Mouse (Mus musculus): ENCODE data around the gene Sac3d1. TPM values are rescaled to one million over a fixed set of nuclear protein-coding genes. Genes with fewer than 3 reads are reported as not detected.

The Sac3d1 gene
- polyA plus RNA-seq, 1 experiment from 2014 or later = 58.8 TPM

DNA sequence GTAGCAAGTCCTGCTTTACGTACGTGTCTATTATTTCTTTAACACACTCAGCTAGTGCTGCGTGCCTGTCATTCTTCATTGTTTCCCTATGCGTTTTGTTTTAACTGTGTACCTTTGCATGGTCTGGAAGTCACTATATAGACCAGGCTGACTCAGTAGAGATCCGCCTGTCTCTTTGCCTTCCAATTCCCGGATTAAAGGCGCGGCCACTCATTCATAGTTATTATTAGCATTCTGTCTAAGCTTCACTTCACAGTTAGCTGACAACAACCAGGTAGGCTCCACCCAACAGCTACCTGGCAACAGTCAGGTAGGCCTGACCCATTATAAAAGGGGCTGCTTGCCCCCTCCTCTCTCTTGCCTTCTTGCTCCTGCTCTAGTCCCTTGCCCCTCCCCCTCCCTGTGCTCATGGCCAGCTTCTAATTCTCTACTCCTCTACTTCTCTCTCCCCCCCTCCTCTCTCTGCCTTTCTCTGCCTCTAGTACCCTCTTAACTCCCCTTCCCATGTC lies 281 bp upstream of the Sac3d1 start:
- Histone ChIP-seq H3K27me3 (no peaks in the 10 kb centered on the region), H3K4me3 (replicated peaks) (peak overlapping the region; percentile 91), H3K36me3 (peaks cover 49% of the 10 kb centered on the region), H3K27ac (peak overlapping the region; percentile 97), H3K9ac (replicated peaks) (peak overlapping the region; percentile 88), H3K9me3 (no peaks in the 10 kb centered on the region), H3K4me2 (peak overlapping the region; percentile 88), H3K4me1 (replicated peaks) (peaks cover 29% of the 10 kb centered on the region)
- peak; percentile 12; the same call in 1 of the 2 replicates for ATAC-seq (ENCODE audit: insufficient number of reproducible peaks, insufficient read depth, low FRiP score, low TSS enrichment, low read depth)
- 4% methylated on average over 8 of the region's 8 CpGs for WGBS

DNA sequence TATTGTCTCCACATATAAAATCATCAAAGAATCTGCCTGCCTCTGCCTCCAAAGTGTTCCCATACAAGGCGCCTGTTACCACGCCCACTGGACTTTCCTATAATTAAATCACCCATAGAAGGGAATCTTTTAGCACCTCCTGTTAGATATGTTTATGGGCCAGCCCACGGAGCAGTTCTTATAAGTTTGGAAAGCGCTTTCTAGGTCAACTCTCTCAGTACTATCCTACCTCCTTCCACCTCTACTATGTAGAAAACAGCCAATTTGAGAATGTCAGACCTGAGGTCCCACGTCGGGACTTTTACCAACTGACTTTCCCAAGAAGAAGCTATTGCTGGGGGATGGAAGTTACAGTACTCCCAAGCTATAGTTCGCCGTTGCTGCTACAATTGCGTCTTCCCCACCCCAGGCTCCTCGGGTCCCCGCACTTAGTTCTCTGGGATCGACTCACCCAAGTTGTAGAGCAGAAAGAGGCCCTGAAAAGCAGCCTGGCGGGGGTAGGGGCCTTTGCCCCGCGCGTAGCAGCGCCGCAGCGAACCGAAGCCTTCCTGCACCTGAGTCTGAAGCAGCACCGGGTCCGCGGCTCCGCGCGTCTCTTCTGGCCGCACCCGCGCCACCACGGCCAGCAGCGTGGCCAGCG lies 984 bp downstream of the Sac3d1 start:
- WGBS = 4% methylated on average over 32 of the region's 32 CpGs

DNA sequence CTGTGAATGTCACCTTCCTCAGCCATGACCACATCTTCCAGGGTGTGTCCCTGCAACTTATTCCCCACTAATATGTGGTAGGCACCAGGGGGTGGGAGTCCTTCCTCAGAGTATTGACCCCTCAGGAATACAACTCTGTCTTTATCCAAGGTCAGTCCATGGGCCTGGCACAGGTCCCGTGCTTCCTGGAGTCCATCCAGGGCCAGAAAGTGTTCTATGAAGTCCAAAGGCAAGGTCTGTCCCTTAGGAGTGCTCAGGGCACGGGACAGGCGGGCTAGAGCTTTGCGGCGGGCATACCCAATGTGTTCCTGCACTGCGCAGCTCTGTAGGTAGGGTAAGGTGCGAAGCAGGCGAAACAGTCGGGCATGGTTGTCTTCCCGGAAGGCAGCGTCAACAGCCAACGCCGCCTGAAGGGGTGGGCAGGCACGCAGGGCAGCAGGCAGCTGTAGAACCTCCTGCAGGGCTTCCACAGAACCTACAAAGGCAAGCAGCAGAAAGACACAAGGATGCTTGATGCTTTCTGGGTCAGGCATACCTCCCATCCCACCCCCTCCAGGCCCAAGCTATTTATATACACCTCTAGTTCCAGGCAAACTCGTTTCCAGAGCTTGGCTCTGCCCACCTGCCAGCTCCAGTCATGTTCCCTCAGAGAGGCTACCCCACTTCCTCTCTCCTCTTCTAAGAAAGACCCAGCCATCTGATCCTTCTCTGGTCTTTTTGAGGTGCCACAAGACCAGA lies 2.2 kb downstream of the Sac3d1 start:
- ATAC-seq (ENCODE audit: insufficient number of reproducible peaks, insufficient read depth, low FRiP score, low TSS enrichment, low read depth) = no peak
- H3K9me3 ChIP-seq = no peaks in the 10 kb centered on the region
- H3K9ac ChIP-seq (replicated peaks) = 0 out of 2 replicates have a peak overlapping the region, but pooled peaks have one; percentile 18
- H3K4me2 ChIP-seq = no peak overlapping the region; the same call in 1 of the 2 replicates
- H3K4me1 ChIP-seq (replicated peaks) = peaks cover 21% of the 10 kb centered on the region
- no peaks in the 10 kb centered on the region for H3K27me3 ChIP-seq
- H3K4me3 ChIP-seq (replicated peaks) = no peak overlapping the region
- no peak overlapping the region for H3K27ac ChIP-seq
- 90% methylated on average over 15 of the region's 15 CpGs for WGBS
- peaks cover 54% of the 10 kb centered on the region for H3K36me3 ChIP-seq

More for the DNA sequence above, 984 bp downstream of the Sac3d1 start:
- H3K4me3 ChIP-seq (replicated peaks) = peak overlapping the region; percentile 91
- peak overlapping the region; percentile 88 for H3K9ac ChIP-seq (replicated peaks)
- peak overlapping the region; percentile 97 for H3K27ac ChIP-seq
- no peak for ATAC-seq (ENCODE audit: insufficient number of reproducible peaks, insufficient read depth, low FRiP score, low TSS enrichment, low read depth)
- peak overlapping the region; percentile 88 for H3K4me2 ChIP-seq
- no peaks in the 10 kb centered on the region for H3K9me3 ChIP-seq
- no peaks in the 10 kb centered on the region for H3K27me3 ChIP-seq
- H3K4me1 ChIP-seq (replicated peaks) = peaks cover 29% of the 10 kb centered on the region
- peaks cover 57% of the 10 kb centered on the region for H3K36me3 ChIP-seq

DNA sequence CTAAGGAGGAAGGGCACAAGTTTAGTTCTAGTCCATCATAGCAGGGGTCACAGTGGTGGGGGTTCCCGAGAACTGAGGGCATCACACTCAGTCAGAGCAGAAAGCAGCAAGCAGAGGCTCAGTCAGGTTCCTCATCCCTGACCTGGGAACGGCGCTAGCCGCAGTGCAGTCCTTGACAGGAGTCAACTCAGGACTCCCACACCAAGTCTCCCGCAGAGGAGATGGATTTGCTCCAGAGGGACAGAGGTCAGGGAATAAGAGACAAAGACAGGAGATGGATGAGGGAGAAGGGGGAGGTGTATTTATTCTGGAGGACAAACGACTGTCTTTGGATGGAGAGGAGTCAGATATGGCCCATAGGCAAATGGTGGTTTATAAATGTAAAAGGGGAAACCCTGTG lies 5.3 kb downstream of the Sac3d1 start:
- no peaks in the 10 kb centered on the region for H3K9me3 ChIP-seq
- H3K4me1 ChIP-seq (replicated peaks) = peaks cover 11% of the 10 kb centered on the region
- no peak overlapping the region for H3K4me3 ChIP-seq (replicated peaks)
- H3K36me3 ChIP-seq = peaks cover 44% of the 10 kb centered on the region
- ATAC-seq (ENCODE audit: insufficient number of reproducible peaks, insufficient read depth, low FRiP score, low TSS enrichment, low read depth) = no peak
- no peak overlapping the region for H3K4me2 ChIP-seq
- no peak overlapping the region for H3K27ac ChIP-seq
- 69% methylated on average over 6 of the region's 6 CpGs for WGBS
- H3K9ac ChIP-seq (replicated peaks) = no peak overlapping the region
- no peaks in the 10 kb centered on the region for H3K27me3 ChIP-seq

DNA sequence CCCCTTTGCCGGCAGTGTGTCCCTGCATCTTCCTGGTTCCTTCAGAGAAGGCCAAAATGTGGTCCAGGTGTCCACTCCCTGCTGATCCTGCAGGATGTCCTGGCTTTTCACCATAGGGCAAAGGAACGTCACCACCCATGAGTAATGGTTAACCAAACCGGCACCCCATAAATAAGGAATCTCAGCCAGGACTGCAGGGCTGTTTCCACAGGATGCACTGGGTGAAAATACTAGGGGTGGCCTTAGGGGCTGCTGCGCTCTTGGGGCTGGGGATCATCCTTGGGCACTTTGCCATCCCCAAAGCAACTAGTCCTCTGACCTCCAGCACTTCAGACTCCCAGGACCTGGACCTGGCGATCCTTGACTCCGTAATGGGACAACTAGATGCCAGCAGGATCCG lies 12.9 kb downstream of the Sac3d1 start, which contains the start of gene Naaladl1:
Gene Naaladl1, plus strand, starts transcription at position 197 of the 400 bp plus-strand sequence.
- H3K27me3 ChIP-seq = no peaks in the 10 kb centered on the region
- no peak within 1 kb of the TSS for H3K27ac ChIP-seq
- H3K9ac ChIP-seq (replicated peaks) = no peak within 1 kb of the TSS
- no peaks in the 10 kb centered on the region for H3K9me3 ChIP-seq
- H3K4me1 ChIP-seq (replicated peaks) = no peaks in the 10 kb centered on the region
- no peak for ATAC-seq (ENCODE audit: insufficient number of reproducible peaks, insufficient read depth, low FRiP score, low TSS enrichment, low read depth)
- WGBS = 80% methylated on average over 7 of the region's 7 CpGs
- H3K4me3 ChIP-seq (replicated peaks) = no peak within 1 kb of the TSS
- no peak within 1 kb of the TSS for H3K4me2 ChIP-seq
- no peaks in the 10 kb centered on the region; the same call in 1 of the 2 replicates for H3K36me3 ChIP-seq

DNA sequence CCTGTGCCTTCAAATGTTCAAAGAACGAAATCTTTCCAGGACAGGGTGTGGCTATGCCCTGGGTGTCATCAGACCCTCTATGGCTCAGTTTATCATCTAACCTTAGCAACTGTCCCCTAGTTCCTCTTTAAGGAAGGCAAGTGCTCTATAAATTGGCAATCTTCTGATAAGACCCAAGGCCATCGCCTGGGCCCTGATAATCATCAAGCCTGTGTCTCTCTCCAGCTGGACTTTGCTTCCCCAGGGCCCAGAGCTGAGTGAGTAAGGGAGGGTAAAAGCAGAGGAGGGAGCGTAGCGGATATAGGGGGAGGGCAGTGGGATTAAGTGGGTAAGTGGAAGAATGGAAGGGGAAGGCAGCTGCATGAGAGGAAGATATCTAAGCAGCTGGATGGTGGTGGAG lies 14.0 kb downstream of the Sac3d1 start:
- no peaks in the 10 kb centered on the region for H3K4me1 ChIP-seq (replicated peaks)
- no peaks in the 10 kb centered on the region for H3K9me3 ChIP-seq
- no peaks in the 10 kb centered on the region for H3K27me3 ChIP-seq
- H3K4me2 ChIP-seq = no peak overlapping the region
- no peak overlapping the region for H3K4me3 ChIP-seq (replicated peaks)
- WGBS = 77% methylated on average over 4 of the region's 4 CpGs
- H3K9ac ChIP-seq (replicated peaks) = no peak overlapping the region
- no peak for ATAC-seq (ENCODE audit: insufficient number of reproducible peaks, insufficient read depth, low FRiP score, low TSS enrichment, low read depth)
- peaks cover 6% of the 10 kb centered on the region; the same call in 1 of the 2 replicates for H3K36me3 ChIP-seq
- no peak overlapping the region for H3K27ac ChIP-seq

DNA sequence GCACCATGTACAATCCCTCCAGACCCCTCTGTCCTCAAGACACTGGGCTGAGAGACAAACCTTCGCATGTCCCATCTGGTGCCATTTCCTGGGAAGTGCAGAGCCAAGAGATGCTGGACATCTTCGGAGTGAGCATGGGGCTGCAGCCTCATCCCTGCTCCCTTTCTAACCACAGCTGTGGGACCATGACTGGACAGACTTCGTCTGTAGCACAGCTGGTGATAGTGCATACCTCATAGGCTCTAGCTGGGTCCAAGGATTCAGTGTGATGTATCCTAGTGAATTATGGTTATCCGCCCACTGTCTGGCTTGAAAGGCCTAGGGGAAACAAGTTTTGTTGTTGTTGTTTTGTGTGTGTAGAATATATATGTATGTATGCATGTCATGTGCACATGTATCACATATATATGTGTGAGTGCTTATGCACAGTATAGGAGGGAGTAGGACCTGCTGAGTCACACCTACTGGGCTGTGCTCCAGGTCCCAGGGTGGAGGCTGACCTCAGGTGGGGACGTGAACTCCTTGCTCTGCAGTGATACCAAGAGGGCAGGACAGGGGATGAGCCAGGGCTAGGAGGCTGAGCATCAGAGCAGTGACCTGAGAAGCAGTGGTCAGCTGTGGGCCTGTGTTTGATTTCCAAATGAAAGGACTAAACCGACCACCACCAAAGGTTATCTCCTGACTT lies 16.1 kb downstream of the Sac3d1 start:
- H3K27me3 ChIP-seq = no peaks in the 10 kb centered on the region
- no peak overlapping the region for H3K27ac ChIP-seq
- no peaks in the 10 kb centered on the region for H3K4me1 ChIP-seq (replicated peaks)
- H3K36me3 ChIP-seq = peaks cover 16% of the 10 kb centered on the region
- no peak overlapping the region for H3K9ac ChIP-seq (replicated peaks)
- no peaks in the 10 kb centered on the region for H3K9me3 ChIP-seq
- WGBS = 84% methylated on average over 6 of the region's 6 CpGs
- ATAC-seq (ENCODE audit: insufficient number of reproducible peaks, insufficient read depth, low FRiP score, low TSS enrichment, low read depth) = no peak
- no peak overlapping the region for H3K4me2 ChIP-seq
- no peak overlapping the region for H3K4me3 ChIP-seq (replicated peaks)

DNA sequence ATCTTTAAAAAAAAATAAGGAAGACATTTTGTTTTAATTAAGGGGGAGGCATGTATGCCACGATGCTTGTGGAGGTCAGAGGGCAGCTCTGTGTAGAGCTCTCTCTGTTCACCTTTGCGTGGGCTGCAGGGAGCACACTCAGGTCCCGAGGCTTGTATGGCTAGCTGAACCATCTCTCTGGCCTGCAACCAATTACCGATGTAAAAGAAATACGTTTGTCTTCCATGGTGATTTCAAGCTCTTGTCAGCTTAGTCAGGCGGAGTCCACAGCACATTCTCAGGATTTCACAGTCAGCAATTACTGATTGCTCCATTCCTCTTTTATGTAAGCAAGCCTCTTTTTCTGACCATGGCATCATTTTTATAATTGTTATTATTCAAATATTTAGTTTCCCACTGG lies 17.3 kb downstream of the Sac3d1 start:
- Histone ChIP-seq H3K9ac (replicated peaks) (no peak overlapping the region), H3K36me3 (peaks cover 25% of the 10 kb centered on the region), H3K9me3 (no peaks in the 10 kb centered on the region), H3K27ac (no peak overlapping the region), H3K4me2 (no peak overlapping the region), H3K27me3 (no peaks in the 10 kb centered on the region), H3K4me1 (replicated peaks) (no peaks in the 10 kb centered on the region), H3K4me3 (replicated peaks) (no peak overlapping the region)
- 29% methylated on average over 6 of the region's 6 CpGs for WGBS
- ATAC-seq (ENCODE audit: insufficient number of reproducible peaks, insufficient read depth, low FRiP score, low TSS enrichment, low read depth) = no peak

DNA sequence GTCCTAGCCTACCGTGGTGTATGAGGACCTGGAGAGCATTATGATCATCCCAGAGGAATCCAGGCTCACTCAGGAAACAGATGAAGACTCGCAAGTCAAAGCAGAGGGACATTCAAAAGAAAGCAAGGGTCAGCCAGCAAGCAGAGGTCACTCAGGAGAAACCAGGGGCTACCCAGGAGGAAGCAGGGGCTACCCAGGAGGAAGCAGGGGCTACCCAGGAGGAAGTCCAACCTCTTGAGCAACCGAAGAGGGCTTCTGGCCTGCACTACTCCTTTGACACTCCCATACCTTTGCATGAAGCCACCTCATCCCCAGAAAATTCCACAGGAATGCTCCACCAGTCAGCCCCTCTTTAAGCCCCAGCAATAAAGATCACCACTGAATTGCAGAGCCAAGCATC lies 20.6 kb downstream of the Sac3d1 start:
- H3K27me3 ChIP-seq = no peaks in the 10 kb centered on the region
- no peak overlapping the region for H3K27ac ChIP-seq
- peaks cover 48% of the 10 kb centered on the region for H3K36me3 ChIP-seq
- H3K4me3 ChIP-seq (replicated peaks) = no peak overlapping the region
- H3K4me2 ChIP-seq = no peak overlapping the region
- no peaks in the 10 kb centered on the region for H3K4me1 ChIP-seq (replicated peaks)
- no peak for ATAC-seq (ENCODE audit: insufficient number of reproducible peaks, insufficient read depth, low FRiP score, low TSS enrichment, low read depth)
- no peaks in the 10 kb centered on the region for H3K9me3 ChIP-seq
- no peak overlapping the region for H3K9ac ChIP-seq (replicated peaks)
- 88% methylated on average over 3 of the region's 3 CpGs for WGBS

DNA sequence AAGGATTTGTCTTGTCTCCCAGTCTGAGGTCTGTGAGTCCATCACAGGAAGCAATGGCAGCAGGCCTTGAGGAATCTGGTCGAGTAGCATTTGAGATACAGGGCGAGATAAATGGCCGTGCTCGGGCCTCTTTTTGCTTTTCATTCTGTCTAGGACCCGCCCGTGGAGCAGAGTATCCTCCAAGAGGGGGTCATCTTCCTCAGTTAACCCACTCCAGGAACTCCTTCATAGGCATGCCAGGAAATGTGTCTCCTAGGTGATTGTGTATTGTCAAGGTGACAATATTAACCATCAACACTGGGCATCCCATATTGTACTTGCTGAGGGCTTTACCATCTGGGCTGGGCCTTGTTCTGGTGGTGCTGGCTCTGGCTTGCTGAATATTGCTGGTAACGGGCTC lies 24.3 kb downstream of the Sac3d1 start, which contains the start of gene AC131692.1:
Gene AC131692.1, plus strand, starts transcription at position 301 of the 400 bp plus-strand sequence.
- Histone ChIP-seq H3K4me2 (no peak within 1 kb of the TSS), H3K9ac (replicated peaks) (no peak within 1 kb of the TSS), H3K36me3 (peaks cover 78% of the 10 kb centered on the region), H3K4me3 (replicated peaks) (no peak within 1 kb of the TSS), H3K27me3 (no peaks in the 10 kb centered on the region), H3K9me3 (no peaks in the 10 kb centered on the region), H3K4me1 (replicated peaks) (no peaks in the 10 kb centered on the region), H3K27ac (no peak within 1 kb of the TSS)
- ATAC-seq (ENCODE audit: insufficient number of reproducible peaks, insufficient read depth, low FRiP score, low TSS enrichment, low read depth) = no peak
- WGBS = 92% methylated on average over 7 of the region's 7 CpGs

DNA sequence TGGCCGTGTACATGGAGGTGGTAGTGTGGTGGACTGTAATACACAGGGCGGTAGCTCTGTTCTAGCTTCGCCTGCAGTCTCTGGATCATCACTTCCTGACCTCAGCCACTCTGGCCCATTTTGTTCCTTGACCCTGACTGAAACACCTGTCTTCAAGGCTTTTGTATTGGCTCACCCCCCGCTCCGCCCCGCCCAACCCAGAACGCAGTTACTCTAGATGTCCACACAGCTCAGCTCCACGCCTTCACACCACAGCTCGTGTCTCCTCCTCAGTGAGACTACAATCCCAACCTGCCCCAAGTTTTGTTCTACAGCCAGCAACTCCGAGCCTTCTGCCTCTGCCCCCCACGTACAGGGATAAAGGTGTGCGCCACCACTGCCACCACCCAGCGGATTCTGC lies 29.6 kb downstream of the Sac3d1 start:
- no peaks in the 10 kb centered on the region for H3K9me3 ChIP-seq
- no peak overlapping the region for H3K27ac ChIP-seq
- no peaks in the 10 kb centered on the region for H3K27me3 ChIP-seq
- no peak overlapping the region for H3K4me3 ChIP-seq (replicated peaks)
- H3K36me3 ChIP-seq = peaks cover 70% of the 10 kb centered on the region
- no peak for ATAC-seq (ENCODE audit: insufficient number of reproducible peaks, insufficient read depth, low FRiP score, low TSS enrichment, low read depth)
- peaks cover 11% of the 10 kb centered on the region for H3K4me1 ChIP-seq (replicated peaks)
- no peak overlapping the region for H3K4me2 ChIP-seq
- no peak overlapping the region for H3K9ac ChIP-seq (replicated peaks)
- 95% methylated on average over 13 of the region's 13 CpGs for WGBS

Measured in limb, embryonic 12.5 days (tissue).